Mouse (Mus musculus) mature B cell (primary cell): ENCODE measurements around the gene BC107364.
"Not testable (repeated sequence)": the region's sequence is repeated elsewhere in the genome, so short reads cannot be mapped to it uniquely, and the experiment has no call there.

ENCODE experiments used
- in situ Hi-C: fragments of 300-500 bp; cut with MboI; formaldehyde crosslinking; loops from 2 replicates; pipeline ENCODE4 v1.14.3; 2019

Gene BC107364

GRCm38 (mm10) chr3:96452262-96452661 is at the start of gene BC107364:
Gene BC107364 (minus strand): TSS chr3:96452306.
- in situ Hi-C loops: not testable (repeated sequence)

GRCm38 (mm10) chr3:96501391-96502115 is 49.4 kb upstream of the BC107364 start:
- in situ Hi-C loops: no loop called here

GRCm38 (mm10) chr3:96500691-96501265 is 48.7 kb upstream of the BC107364 start:
- in situ Hi-C loops: no loop called here

GRCm38 (mm10) chr3:96500289-96500621 is 48.1 kb upstream of the BC107364 start:
- in situ Hi-C loops: no loop called here

- in situ Hi-C loops: no loop called here
Observed at GRCm38 (mm10) chr3:96499481-96500288, 47.6 kb upstream of the BC107364 start.

GRCm38 (mm10) chr3:96498476-96499245 is 46.6 kb upstream of the BC107364 start:
- in situ Hi-C loops: no loop called here

GRCm38 (mm10) chr3:96497451-96498028 is 45.4 kb upstream of the BC107364 start:
- in situ Hi-C loops: no loop called here

GRCm38 (mm10) chr3:96496620-96497275 is 44.6 kb upstream of the BC107364 start:
- in situ Hi-C loops: not testable (repeated sequence)

GRCm38 (mm10) chr3:96496216-96496615 is 44.1 kb upstream of the BC107364 start:
- in situ Hi-C loops: no loop called here

GRCm38 (mm10) chr3:96495490-96496210 is 43.5 kb upstream of the BC107364 start:
- in situ Hi-C loops: no loop called here

GRCm38 (mm10) chr3:96494912-96495311 is 42.8 kb upstream of the BC107364 start:
- in situ Hi-C loops: no loop called here

- in situ Hi-C loops: not testable (repeated sequence)
Observed at GRCm38 (mm10) chr3:96494456-96494855, 42.4 kb upstream of the BC107364 start.

GRCm38 (mm10) chr3:96489636-96490035 is 37.5 kb upstream of the BC107364 start:
- in situ Hi-C loops: not testable (repeated sequence)

- in situ Hi-C loops: not testable (repeated sequence)
Observed at GRCm38 (mm10) chr3:96488907-96489629, 37.0 kb upstream of the BC107364 start.

GRCm38 (mm10) chr3:96488290-96488906 is 36.3 kb upstream of the BC107364 start:
- in situ Hi-C loops: not testable (repeated sequence)

- in situ Hi-C loops: no loop called here
Observed at GRCm38 (mm10) chr3:96487596-96488289, 35.6 kb upstream of the BC107364 start.

GRCm38 (mm10) chr3:96486828-96487559 is 34.9 kb upstream of the BC107364 start:
- in situ Hi-C loops: not testable (repeated sequence)
